Mouse (Mus musculus) skeletal muscle tissue, adult 2 months (tissue): ENCODE results near the gene Gpr146.

Source experiments
- DNase-seq: peaks from one replicate; pipeline ENCODE4 v3.0.0-alpha.2; 2012; ENCODE audit warnings: low read depth, low spot score

The Gpr146 gene

GRCm38 (mm10) chr5:139399991-139400390, 22.5 kb downstream of the Gpr146 start:
- DNase-seq: no peak

- no peak for DNase-seq
These were observed 24.6 kb downstream of the Gpr146 start for GRCm38 (mm10) chr5:139402106-139402505.

- DNase-seq: no peak
These were observed 26.3 kb downstream of the Gpr146 start for GRCm38 (mm10) chr5:139403692-139404260.

DNA sequence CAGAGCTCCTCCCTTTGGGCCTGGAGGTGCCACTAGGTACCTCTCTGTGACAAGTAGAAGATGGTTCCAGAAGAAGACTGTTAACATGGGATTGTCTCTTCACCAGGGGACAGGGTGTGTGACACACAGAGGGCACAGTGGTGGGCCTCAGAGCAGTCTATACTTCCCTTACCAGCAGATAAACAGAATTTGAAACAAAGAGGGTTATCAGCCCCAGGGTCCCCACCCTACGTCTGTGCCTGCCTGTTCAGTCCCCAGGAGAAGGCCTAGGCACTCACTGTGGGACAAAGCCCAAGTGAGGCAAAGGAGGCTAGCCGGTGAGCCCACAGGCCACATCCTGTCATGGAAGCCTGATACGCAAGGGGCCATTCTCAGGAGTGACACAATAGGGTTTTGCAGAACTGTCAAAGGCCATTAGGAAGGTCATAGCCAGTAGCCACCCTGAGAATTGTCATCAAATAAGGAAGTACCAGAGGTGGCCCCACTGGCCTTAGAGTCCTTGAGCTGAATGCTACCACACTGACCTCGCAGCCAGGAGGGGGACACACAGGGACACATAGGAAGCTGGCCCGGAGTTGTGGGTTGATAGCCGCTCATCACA, 27.4 kb downstream of the Gpr146 start, which contains the start of gene C130050O18Rik:
TSS of gene C130050O18Rik (plus strand) at position 480 of the 601 bp plus-strand sequence.
- DNase-seq: no peak

- DNase-seq: no peak
These were observed 28.0 kb downstream of the Gpr146 start for GRCm38 (mm10) chr5:139405478-139405877.

- DNase-seq: no peak
These were observed 28.5 kb downstream of the Gpr146 start for GRCm38 (mm10) chr5:139405953-139406352.

- no peak for DNase-seq
These were observed 29.8 kb downstream of the Gpr146 start for GRCm38 (mm10) chr5:139407121-139407885.

DNA sequence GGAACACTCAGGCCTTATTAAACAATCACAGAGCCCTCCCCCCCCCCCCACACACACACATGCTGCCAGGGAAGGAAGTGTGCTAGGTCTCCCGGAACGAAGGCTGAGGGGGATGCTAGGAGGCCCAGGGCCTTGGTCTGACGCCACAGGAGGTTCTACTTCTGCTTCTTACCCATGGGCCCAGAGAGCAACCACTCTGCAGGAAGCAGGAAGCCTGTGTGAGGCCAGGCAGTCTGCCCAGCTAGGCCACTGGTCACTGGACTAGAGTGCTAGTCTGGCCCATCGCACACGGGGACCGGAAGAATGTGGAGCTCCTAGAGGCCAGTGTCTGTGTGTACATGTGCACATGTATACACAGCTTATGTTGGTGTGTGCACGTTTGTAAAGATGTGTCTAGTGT, 31.0 kb downstream of the Gpr146 start:
- DNase-seq: peak; percentile 68

DNA sequence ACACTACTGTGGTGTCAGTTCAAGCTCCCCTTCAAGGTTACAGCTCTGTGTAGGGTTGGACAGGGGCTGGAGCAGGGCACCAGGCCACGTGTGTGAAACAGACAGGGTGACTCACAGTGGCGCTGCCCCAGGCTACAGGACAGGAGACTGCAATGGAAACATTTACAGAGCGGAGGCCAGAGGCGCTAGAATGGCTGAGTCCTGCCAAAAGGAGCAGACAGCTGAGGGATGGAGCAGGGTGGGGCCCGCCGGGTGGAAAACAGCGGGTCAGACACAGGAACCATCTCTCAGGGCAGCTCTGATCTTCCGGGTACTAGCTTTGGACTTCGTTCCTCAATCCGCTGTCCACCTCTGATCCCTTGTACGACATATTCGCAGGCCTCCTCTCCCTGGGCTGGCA, 31.9 kb downstream of the Gpr146 start:
- DNase-seq: peak; percentile 88

DNA sequence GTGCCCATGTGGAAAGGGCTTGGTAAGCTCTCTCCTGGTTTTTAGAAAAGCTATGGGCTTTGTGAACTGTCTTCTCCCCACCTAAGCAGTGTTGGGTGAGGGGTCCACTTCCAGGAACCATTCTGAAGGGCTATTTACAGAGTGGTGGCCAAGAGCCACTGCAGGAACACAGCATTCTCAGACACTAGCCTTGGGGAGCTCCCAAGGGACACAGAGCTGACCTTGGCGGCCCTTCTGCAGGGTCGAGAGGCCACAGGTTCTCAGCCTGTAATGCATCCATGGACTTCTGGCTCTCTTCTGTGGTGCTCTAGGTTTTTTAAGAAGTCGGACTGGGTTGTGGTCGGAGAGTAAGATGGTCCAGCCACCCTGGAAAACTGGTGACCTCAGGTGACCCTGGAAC, 32.6 kb downstream of the Gpr146 start:
- DNase-seq: no peak

DNA sequence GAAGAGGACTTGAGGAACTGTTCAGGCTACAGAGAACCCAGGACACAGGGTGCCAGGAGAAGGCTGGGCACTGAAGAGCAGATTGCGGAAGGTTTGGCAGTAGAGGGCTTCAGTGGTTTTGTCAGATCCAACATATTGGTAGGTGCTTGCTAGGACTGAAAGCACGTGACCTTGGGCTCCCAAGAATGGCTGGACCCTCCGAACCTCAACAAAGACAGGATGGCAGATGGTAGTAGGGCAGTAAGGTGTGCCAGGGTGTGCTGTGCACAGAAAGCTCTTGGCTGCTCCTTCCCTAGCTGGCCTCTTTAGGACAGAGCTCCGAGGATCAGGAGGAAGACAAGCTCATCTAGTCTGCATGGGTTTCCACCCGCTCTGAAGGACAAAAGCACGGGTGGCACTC, 33.6 kb downstream of the Gpr146 start:
- no peak for DNase-seq

DNA sequence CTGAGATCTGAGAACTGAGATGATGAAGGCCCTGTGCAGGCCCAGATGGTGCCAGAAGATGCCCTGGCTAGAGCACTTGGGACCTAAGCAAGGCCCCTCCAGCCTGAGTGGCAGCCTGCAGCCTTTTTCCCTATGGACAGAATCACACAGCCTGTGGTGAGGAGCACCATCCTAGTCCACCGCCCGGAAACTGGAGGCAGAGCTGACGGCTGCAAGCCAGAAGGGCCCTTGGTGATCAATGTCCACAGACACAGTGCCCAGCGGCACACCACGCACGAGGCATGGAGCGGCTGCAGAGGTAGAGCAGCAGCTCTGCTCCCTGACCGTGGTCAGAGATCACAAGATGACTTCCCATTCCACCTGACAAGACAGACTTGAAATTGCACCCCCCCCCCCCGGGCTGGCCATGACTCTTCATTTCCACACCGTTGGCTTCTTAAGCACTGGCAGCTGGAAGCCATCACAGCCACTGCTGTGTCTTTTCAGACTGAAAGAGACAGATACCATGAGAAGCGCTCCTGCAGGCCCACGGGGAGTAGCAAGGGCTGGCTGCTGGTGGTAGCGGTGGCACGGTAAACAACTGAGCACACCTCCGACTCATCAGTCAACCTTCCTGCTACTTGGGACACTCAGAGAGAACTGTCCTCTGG, 34.3 kb downstream of the Gpr146 start:
- no peak for DNase-seq

GRCm38 (mm10) chr5:139413545-139413944, 36.0 kb downstream of the Gpr146 start:
- no peak for DNase-seq

- DNase-seq: no peak
These were observed 37.5 kb downstream of the Gpr146 start for GRCm38 (mm10) chr5:139415001-139415400.

- no peak for DNase-seq
These were observed 39.4 kb downstream of the Gpr146 start for GRCm38 (mm10) chr5:139416942-139417341.

- no peak for DNase-seq
These were observed 40.0 kb downstream of the Gpr146 start for GRCm38 (mm10) chr5:139417480-139417879.

DNA sequence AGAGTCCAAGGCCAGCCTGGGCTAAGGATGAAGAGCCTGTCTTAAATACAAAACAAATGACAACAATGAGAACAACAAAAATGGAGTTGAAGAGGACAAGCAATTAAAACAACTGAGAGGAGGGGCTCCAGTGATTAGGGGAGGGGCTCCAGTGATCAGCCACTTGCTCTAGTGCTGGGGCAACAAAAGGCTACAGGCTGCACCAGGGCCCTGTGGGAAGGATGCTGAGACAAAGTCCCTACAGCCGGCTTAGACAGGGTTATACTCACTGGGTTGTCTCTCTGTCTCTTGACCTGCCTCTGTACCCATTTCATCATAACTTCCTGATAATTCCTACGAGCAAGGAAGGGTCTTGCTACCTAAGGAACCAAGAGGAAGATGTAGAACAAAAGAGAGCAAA, 40.6 kb downstream of the Gpr146 start:
- DNase-seq: no peak

DNA sequence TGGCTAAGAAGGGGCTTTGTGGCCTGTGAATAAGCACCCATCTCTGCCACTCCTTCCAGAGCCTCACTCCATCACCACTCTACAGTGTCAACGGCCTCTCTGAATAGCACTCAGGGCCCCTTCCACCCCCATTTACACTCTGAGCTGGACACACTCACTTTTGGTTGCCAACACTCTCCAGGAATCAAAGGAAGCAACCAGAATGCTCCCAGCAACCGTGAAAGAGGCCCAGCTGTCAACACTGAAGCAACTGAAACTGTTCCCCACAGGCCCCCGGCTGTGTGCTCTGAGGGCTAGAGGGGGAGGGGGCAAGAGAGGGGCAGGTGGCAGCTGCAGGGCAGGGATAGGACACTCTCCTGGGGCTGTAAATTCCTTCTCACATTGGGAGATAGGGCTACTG, 41.1 kb downstream of the Gpr146 start:
- no peak for DNase-seq

DNA sequence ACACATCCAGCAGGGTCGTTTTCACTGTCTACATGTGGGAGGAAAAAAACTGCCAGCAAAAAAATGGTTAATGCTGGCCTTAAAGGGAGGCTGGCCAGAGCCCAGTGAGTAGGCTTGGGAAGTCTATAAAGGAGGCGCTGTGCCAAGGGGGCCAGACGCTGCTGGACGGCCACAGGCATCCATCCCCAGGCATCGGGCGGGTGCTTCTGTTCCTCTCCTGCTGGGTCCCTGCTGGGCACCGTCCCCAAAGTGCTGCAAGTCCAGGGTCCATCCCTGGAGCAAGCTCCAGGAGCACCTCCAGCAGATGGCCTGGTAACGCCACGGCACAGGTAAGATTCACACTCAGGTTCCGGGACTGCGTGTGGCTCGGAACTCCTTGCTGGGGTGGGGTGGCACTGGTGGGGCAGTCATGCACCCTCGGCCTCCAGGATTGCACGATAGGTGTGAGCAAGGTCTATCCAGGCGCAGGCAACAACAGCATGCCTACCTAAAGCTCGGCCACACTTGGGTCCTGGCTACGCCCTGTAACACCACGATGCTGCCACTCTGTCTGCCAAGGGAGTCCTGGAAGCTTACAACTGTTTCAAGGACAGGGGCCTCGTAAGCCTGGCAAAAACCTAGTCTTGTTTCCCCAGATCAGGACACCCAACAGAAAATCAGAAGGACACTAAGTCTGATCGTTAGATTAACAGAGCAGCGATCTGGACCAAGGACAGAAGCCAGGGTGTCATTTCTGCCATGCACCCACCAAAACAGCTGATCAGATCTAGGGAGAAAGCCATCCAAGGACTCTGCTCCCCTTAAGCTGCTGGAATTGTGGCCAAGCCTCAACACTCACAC, 45.7 kb downstream of the Gpr146 start, which contains the start of gene Gper1:
TSS of gene Gper1 (plus strand) at position 126 of the 840 bp plus-strand sequence.
- DNase-seq: no peak

DNA sequence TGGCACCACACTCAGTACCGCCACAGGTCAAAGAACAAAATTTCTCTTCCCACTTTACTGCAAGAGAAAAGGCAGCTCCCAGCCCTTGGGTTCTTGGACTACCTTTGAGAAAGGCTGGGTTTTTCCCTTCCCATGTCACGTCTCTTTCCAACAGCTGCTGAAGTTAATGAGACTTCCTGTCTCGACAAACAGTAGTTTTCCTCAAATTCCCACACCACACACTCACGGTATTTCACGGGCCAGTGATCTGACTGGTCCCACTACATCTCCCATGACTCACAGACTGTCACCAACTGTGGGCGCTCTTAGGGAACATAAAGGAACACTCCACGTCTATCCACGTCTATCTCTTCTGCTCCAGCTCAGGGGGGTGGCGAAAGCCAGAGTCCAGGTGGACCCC, 47.7 kb downstream of the Gpr146 start:
- DNase-seq: no peak

DNA sequence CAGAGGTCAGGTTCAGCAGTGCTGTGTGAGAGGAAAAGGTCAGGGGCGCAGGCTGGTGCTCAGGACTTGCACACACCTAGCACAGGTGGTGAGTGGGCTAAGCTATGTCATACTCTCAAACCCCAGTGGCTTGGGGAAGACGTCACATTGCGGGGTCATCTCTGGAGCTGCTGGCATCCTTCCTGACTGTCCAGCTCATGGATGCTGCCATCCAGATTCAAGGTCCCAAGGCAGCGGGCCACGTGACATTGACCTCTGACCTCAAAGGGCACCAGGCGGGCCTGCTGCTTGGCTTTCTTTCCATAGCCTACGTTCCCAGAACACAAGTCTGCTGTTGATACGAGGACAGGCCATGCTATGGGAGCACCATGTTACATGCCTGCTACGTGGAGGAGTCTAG, 49.5 kb downstream of the Gpr146 start:
- DNase-seq: no peak
